Mouse (Mus musculus): ENCODE measurements around the gene Zfr2.

Zfr2 gene

DNA sequence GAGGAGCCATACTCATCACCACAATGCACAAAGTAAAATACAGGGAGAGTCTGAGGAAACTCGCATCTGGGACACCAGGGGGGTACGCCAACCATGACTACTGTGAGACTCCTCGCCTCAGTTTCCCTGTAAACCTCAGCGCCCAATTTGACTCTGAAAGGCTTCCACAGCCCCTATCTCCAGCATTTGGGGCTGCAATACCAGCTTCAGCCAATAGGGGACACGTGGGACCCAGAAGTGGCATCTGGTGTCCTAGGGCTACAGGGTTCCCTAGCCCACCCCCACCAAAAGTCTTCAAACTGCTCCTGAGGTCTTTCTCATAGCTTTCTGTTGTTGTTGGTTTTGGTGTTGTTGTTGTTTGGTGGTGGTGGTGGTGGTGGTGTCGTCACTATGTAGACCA is 55.6 kb downstream of the Zfr2 start:
- DNase-seq (ENCODE audit: low spot score): no peak

DNA sequence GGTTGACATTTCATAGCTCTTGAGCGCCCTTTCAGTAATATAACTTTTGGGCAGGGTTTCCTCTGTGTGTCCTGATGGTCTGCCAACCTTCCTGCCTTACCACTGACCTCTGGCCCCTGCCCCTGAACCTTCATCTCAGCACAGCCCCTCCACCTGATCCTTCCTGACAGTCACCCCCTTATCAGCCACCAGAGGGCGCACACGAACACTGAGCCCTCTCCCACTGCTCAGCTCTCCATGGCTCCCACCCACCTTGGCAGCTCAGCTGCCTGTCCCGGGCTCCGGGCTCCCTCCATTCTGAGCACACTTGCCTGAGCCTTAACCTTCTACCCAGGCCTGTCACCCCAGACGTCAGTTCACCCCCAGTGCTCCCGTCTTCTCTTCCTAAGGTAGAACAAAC is 56.3 kb downstream of the Zfr2 start:
- peak; percentile 62 for DNase-seq (ENCODE audit: low spot score)

DNA sequence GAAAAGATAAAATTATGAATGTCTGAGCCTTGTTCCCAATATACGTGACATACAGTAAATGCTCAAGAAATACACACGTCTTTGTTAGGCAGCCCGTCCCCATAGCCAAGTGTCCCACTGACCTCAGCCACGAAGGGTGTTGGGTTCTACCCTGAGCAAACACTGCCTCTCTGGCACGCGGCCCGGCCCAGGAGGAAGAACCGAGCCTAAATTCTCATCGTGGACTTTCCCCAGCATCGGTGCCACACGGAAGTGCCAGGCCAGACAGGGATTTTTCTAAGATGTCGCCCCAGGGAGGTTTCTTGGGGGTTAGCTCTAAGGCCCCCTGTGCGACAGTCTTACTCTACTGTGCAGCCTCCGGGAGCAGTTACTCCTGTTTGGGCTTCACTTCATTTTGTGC is 56.9 kb downstream of the Zfr2 start:
- DNase-seq (ENCODE audit: low spot score): peak; percentile 52

DNA sequence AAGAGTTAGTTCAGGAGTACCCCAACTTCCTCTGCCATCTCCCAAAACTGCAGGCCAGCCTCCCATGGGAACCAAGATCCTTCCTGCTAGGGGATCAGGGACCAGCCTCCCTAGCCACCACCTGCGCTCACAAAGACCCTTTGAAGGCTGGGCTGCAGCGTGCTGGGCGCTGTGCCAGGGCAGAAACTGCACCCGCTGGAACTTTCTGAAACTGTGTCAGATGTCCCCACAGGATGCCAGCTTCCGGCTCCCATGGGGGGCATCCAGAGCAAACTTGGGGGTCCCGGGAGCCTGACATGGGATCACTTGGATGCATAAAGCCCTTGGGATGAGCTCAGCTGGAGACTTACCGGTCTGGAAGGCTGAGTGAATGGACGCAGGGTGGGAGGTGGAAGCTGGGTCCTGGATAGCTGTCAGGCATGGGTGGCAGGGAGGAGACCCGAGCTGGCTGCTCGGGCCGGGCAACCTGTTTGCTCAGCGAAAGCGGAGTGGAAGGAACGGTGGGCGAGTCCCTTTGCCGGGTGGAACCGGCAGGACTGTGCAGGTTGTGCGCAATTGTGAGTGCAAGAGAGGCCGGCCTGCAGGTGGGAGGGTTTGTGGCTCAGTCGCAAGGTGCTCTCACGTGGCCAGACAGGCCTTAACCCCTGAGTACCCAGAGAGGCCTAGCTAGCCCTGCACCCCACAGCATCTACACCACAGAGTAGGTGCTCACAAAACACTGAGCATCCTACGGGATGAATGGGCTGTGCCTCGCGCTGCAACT is 57.9 kb downstream of the Zfr2 start:
- DNase-seq (ENCODE audit: low spot score): peak; percentile 45

DNA sequence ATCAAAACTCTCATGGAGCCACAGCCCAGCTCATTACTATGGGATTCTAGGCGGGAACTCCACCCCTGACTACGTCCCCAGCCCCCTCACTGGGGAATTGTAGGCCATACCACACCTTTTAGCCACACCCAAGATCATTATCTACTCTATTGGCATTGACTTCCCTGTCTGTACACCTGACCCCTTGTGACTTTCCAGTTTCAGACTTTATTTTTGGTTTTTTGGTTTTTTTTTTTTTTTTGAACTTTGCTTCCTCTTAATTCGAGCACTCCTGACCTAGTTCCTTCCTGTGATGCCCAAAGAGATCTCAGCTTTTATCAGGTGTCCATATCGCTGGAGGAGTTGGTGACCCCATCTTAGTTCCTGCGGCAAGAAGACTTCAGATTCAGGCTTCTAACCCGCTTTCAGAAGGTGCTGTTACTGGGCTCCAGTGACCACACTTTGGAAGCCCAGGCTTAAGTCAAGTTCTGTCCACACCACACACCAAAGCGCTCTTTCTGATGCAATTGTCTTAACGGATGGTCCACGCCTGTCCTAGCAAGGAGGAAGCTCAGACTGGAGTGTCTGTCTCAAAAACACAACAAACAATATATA is 58.7 kb downstream of the Zfr2 start, which contains the start of gene Tjp3:
TSS of gene Tjp3 (minus strand) at position 71 of the 594 bp plus-strand sequence.
- DNase-seq (ENCODE audit: low spot score): no peak

DNA sequence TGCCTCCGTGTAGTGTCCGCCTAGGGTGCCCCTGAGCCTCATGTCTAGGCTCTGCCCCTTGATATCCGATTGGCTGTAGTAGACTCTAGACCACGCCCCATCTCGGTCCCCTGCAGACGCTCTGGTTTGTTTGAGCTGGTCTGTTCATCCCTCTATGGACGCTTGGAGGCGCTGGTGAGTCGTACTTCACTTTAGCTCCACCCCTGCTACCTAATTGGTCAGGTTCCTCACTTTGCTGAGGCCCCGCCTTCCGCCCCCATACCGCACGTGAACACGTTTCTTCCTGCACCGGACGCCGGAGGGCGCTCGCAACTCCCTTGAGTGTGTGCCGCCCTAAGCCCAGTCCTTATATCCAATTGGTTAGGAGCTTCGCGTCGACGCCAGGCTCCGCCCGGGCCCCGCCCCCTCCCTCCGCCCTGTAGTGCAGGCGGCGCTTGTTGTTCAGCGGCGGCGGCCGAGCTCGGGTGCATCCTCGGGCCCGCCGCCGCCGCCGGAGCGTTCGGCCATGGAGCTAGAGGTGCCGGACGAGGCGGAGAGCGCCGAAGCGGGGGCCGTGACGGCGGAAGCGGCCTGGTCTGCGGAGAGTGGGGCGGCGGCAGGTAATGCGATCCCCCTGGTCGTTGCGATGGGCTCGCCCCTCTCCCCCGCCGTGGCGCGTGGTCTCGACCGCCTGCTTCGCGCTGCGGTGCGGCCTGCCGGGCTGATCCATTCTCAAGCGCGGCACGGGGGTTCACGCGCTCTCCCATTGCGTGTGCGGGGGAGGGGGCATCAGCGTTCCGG is 59.8 kb downstream of the Zfr2 start, which contains the start of gene Pip5k1c:
TSS of gene Pip5k1c (plus strand) at position 410 of the 780 bp plus-strand sequence.
- DNase-seq (ENCODE audit: low spot score): peak; percentile 96

DNA sequence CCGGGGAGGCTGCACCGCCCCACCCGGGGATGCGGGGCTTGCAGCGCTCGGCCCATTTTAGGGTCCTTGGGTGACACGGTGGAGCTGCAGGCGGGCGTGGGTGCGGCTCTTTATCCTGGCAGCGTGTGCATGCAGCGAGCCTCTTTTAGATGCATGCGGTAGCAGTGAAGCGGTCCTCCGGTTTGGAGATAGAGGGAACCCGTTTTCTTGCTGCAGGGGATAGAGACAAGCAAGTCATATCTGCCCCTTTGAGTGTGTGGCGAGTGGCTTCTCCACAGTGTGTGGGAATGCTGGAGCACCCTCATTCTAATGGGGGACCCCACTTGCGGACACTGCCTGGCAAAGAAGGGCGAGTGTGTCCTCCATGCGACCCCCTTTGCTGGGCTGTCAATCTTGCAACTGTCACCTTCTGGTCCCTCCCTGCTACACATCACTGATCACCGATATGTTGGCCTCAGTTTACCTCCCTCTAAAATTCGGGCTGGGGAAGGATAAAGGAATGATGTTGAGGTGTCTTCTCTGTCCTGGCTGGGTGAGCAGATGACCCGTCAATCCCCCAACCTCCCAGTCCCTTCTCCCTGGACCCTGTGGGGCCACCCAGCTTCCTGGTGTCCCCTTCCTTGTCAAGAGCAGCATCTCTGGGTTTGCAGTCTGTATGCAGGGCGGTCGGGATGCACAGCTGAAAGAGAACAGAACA is 60.5 kb downstream of the Zfr2 start:
- DNase-seq (ENCODE audit: low spot score): no peak

DNA sequence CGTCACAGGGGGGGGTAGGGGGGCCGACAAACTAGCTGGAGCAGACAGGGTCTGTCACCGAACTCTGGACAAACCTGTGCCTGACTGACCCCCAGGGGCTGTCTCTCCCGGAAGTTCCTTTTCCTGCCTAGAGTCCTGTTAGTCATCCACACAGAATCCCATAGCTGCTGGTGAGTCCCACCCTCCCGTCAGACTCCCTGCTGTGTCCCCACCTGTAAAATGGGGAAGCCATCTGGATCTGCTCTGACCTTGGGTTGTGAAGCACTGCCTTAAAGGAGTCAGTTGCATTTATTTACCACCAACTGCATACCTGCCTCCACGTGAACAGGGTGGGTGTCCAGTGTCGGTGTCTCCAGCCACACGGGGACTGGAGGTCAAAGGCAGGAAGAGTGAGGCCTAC is 61.5 kb downstream of the Zfr2 start:
- DNase-seq (ENCODE audit: low spot score): no peak

DNA sequence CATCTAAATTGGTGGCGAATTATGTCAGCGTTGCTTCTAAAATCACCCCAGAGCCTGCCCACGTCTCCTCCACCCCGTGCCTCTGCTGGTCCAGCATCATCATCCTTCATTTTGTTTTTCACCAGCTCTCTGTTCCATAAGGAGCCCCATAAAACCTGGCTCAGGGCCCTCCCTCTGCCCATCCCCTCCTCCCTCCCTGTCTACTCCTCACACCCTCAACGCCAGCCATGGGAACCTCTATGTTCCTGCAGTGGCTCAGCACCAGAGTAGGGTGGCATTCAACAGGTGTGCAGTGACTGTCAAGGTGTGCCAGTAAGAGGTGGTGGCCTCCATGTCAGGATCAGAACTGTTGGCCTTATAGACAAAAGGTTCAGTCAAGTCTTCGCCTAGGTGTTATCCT is 62.2 kb downstream of the Zfr2 start:
- no peak for DNase-seq (ENCODE audit: low spot score)

DNA sequence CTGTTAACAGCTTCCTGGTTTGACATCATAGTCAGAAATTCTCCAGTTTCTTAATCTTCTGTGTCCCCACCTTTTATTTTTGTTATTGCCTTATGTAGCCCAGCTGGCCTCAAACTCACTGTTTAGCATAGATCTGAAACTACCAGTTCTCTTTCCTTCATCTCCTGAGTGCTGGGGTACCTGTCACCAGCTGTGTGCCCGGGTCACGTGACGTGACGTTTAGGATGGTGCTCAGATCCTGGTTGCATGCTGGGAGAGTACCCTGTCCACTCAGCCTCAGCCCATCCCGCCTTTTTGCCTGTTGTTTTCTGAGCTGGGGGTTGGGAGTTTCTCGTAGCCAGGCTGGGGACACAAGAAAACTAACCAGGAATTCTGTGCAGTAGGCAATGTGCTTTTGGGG is 64.3 kb downstream of the Zfr2 start:
- no peak for DNase-seq (ENCODE audit: low spot score)

DNA sequence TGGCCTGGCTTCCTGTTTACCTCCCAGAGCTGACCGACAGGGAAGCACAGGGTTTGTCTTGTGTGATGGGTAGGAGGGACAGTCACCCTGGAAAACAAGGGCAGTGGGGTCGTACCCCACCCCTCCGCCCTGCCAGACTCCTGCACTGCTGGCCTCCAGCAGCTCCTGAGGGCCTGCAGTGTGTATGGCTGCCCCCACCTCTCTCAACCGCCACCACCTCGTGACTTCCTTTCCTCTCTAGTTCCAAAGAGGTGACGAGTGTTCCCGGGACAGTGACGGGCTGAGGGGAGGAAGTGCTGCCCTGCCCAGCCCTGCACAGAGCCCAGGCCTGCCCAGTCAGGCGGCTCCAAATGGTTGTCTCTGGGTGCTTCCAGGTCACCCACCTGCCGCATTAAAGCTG is 64.9 kb downstream of the Zfr2 start:
- DNase-seq (ENCODE audit: low spot score): no peak

DNA sequence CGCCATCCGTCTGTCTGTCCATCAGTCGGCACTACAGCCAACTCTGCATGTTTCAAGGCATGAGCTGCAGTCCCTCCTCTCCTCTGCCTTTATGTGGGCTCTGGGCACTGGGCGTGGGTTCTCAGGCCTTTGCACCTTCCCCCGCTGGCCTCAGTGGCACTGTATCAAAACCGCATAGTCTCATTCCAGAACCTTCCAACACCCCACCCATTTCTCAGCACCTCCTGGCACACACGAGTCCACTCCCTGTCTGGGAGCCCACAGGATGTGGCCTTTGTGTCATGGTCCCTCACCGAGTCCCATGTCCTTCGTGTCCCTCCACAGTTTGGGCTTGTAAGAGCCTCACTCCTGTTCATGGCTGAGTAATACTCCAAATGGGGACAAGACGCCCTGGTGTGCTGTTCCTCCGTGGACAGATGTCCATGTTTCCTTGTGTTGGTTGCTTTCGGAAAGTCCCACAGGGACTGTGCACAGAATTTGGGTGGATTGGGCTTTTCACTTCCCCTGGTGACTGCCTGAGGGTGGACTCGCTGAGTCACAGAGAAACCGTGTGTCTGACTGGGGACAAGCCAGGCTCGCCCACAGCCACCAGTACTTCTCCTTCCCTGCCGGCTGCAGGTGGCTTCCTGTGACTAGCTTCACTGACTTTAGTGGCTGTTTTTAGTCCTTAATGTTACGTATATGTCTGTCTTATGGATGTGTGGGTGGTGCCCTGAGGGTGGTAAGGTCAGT is 65.6 kb downstream of the Zfr2 start:
- DNase-seq (ENCODE audit: low spot score): no peak

DNA sequence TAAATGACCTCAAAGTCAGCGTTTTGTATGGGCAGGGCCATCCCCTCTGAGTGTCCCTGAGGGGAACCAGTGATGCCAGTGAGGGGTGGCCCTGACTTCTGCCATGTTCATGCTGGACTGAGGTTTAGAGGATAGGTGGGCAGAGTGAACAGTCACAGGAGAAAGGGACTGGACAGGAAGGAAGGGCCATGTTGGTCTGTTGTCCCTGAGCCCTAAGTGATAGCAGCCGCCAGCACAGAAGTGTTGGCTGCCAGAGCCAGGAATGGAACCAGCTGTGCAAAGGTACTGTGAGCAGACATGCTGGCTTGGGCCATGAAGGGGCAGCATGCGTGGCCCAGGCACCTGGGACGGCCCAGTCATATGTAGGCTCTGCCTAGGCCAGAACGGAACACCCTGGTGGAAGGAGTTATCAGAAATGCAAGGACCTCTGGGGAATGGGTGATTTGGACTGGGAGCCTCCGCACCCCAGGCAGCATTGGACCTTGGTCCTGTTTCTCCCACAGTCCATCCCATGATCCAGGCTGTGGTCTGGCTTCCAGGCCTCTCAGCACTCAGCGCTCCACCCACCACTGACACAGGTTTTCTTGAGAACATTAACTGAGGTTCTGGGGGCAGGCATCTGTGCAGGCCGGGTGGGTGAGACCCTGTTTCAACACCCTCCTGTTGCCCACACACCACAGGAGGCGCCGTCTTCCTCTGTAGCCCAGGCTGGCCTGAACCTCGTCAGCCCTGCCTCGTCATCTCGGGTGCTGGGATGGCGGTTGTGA is 66.8 kb downstream of the Zfr2 start:
- no peak for DNase-seq (ENCODE audit: low spot score)

DNA sequence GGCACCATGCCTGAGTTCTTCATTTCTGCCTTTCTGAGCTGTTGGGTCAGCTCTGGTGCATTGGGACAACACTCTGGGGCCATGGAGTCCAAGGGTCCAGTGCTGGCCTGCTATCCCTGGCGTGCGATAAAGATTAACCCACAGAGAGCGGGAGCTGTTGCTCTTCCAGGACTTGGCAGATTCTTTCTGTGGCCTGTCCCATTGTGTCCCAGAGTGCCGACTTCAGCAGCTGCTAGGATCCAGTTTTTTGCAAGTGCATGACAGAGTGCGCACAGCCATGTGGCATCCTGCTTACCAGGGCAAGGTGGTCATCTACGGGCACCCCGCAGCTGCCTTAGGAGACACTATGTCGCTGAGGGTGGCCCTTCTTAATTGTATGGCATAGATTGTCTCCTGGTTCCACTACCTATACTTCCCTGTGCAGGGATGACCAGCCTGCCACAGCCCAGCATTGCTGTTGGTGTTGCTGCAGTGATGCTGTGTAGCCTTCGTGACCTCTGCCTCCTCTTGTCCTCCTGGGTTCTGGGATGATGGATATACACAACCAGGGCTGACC is 67.5 kb downstream of the Zfr2 start:
- DNase-seq (ENCODE audit: low spot score): no peak

DNA sequence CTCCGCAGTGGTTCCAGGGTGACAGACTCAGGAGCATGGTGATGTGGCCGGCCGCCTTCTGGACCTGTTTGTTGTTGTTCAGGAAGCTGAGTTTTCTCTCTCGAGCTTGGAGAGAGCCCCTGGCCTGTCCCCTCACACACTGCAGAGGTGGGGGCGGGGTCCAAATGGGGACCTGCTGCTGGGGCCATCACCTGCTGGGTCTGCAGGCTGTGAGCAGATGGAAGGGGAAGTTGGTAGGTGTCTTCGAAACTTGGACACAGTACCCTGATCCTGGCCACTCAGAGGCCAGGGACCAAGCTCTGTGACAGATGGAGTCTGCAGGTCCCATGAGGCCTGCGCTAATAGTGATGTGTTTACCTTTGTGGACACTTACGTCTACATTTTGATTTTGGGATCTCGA is 68.4 kb downstream of the Zfr2 start:
- no peak for DNase-seq (ENCODE audit: low spot score)
